Mouse (Mus musculus): ENCODE data around the gene Caskin1. TPM values are rescaled to one million over a fixed set of nuclear protein-coding genes. Genes with fewer than 3 reads are reported as not detected.

Gene Caskin1
- total RNA-seq, 2 experiments from 2014 or later, result not detected

DNA sequence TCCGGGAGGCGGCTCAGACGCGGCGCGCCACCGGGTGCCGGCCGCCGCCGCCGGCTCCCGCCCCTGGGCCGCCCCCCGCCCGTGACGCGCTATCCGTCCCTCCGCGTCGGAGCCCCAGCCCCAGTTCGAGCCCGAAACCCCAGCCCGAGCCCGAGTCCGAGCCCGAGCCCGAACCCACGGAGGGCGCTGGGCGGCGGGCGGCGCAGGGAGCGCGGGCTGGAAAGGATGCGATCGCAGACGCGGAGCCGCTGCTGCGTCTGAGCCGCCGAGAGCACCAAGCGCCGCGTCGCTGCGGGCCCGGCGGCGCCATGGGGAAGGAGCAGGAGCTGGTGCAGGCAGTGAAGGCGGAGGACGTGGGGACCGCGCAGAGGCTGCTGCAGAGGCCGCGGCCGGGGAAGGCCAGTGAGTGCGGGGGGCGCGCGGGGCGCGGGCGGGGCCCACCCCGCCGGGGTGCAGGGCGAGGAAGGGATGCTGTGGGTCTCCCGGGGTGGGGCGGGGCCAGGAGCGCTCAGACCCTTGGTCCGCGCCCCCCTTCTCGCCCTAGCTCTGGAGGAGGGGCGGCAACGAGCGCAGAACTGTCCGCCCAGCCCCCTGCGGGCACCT lies 362 bp downstream of the Caskin1 start:
- no peak for ATAC-seq (replicated peaks; ENCODE audit: low FRiP score, low TSS enrichment, poor library complexity, severe bottlenecking)

DNA sequence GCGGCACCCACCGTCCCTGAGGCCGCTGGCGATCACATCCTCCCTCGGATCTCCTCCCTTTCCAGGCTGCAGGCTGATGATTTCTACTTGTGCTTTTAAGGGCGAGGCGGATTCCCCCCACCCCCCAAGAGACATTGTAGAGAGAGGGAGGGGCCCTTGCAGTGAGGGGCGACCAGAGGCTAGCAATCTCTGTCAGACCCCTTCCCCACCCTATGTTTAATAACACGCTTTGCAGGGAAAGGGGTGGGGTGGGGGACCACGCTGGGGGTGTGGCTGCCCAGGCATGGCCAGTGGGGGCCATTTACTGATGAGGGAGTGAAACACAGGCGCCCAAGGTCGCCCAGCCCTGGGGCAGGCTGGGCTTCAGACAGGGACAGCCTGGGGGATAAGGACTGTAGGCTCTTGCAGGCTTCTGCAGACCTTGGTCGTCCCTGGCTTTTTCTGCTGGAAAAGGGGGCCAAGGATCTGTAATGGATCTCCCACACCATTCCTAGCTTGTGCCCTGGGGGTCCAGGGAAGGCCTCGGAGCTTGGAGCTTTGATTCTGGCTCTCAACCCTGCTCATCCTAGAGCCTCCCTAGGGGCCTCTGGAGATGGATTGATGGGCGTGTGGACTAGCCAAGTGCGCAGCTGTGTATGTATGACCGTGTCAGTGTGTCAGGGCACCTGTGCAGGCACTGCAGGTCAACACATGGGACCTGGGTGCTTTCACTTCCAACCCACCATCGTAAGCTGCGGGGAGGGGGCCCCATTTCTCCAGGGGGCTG lies 1.0 kb downstream of the Caskin1 start:
- ATAC-seq (replicated peaks; ENCODE audit: low FRiP score, low TSS enrichment, poor library complexity, severe bottlenecking), result no peak

DNA sequence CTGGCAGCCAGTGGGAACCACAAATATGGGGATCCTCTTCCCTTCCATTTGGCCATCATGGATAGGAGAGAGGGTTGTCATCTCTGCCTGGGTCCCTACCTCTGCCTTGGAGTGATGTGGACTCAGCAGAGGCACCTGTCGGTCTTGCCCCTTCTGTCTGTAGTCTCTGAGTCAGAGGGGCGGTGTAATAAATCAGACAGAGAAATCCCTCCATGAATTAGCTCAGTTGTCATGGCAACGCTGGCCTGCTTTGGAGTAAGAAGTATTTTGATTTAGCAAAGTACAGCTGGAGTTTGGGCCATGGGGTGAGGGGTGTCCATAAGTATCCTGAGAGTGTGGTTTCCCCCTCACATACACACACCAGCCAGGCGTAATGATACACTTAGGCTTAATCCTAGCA lies 2.0 kb downstream of the Caskin1 start:
- ATAC-seq (replicated peaks; ENCODE audit: low FRiP score, low TSS enrichment, poor library complexity, severe bottlenecking), result no peak

DNA sequence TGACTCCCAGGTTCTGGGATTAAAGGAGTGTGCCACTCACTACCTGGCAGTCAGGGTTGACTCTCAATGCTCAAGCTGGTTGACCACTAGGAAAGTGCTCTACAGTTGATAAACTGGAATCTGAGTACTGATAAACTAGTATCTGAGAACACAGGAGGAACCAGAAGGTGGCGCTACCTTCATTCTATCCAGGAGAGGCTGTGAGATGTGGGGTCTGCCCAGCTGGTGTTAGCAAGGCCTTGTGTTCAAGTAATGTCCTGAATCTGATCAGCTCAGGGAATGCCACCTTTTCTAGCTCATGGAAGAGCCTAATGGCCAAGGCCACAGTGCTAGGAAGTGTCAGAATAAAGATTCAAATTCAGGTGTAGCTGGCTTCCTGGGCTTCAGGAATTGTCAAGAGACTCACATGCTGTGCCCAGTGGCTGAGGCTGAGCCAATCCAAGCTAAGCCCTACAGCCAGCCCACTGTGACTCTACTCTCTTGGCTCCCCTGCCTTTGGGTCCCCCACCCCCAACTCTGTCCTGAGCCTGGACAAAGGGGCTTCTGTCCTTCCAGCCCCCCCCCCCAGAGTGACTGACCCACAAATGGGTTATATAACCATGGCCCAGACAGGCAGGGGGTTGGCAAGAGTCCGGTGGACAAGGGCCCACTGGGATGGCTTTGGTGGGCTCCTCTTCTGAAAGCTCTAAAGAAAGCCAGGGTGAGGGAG lies 6.4 kb downstream of the Caskin1 start:
- ATAC-seq (replicated peaks; ENCODE audit: low FRiP score, low TSS enrichment, poor library complexity, severe bottlenecking), result peak; percentile 62

DNA sequence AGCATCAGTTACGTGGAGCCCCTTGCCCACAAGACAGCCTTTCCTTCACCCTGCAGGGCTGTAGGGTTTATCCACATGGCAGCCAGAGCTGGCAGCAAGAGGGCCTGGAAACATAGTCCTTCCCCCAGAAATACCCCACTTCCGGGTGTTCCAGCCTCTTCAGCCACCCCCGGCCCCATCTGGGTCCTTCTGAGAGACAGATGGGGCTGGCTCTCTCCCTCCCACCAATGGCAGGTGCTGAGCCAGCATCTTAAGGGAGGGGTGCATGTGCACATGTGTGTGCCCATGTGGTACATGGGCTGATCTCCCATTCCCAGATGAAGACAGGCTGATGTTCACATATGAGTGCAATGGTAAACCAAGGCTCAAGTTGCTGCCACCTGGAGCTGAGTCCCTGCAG lies 7.0 kb downstream of the Caskin1 start:
- no peak for ATAC-seq (replicated peaks; ENCODE audit: low FRiP score, low TSS enrichment, poor library complexity, severe bottlenecking)

DNA sequence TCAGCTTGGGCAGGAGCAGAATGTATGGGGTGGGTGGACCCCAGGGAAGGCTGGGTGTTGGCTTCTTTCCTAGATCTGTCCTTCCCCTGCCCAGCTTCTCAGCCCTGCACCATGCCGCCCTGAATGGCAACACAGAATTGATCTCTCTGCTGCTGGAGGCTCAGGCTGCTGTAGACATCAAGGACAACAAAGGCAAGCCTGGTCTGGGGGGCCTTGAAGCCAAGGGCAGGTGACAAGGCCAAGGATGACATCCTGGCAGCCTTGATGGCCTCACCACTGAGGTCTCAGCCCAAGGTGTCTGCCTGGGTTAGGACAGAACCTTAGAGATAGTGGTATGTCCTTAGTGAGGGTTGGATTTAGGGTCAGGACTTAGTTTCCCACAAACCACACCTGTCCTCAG lies 7.6 kb downstream of the Caskin1 start:
- no peak for ATAC-seq (replicated peaks; ENCODE audit: low FRiP score, low TSS enrichment, poor library complexity, severe bottlenecking)

DNA sequence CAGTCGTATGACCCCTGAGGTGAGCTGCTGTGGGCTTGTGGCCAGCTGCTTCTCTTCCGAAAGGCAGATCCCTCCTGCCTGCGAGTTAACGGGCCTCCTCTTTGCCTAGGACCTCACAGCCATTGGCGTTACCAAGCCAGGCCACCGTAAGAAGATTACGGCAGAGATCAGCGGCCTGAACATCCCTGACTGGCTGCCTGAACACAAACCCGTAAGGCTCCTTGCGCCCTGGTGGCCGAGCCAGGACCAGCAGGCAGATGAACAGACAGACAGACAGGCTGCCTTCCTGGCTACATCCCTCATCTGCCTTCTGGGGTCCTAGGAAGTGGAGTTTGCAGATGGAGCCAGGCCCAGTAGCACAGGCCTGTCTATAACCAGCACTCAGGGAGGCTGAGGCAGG lies 13.8 kb downstream of the Caskin1 start:
- ATAC-seq (replicated peaks; ENCODE audit: low FRiP score, low TSS enrichment, poor library complexity, severe bottlenecking), result peak; percentile 45; the same call in 1 of the 2 replicates

DNA sequence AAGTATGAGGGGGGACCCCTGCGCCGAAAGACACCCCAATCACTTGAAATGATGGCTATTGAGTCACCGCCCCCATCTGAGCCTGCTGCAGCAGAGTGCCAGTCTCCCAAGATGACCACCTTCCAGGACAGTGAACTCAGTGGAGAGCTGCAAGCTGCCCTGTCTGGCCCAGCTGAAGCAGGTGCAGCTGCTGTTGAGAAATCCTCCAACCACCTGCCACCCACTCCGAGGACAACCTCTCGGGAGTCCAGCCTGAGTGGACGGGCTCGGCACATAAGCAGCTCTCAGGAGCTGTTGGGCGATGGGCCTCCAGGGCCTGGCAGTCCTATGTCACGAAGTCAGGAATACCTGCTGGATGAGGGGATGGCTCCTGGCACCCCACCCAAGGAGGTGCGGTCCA lies 15.7 kb downstream of the Caskin1 start:
- ATAC-seq (replicated peaks; ENCODE audit: low FRiP score, low TSS enrichment, poor library complexity, severe bottlenecking), result no peak

DNA sequence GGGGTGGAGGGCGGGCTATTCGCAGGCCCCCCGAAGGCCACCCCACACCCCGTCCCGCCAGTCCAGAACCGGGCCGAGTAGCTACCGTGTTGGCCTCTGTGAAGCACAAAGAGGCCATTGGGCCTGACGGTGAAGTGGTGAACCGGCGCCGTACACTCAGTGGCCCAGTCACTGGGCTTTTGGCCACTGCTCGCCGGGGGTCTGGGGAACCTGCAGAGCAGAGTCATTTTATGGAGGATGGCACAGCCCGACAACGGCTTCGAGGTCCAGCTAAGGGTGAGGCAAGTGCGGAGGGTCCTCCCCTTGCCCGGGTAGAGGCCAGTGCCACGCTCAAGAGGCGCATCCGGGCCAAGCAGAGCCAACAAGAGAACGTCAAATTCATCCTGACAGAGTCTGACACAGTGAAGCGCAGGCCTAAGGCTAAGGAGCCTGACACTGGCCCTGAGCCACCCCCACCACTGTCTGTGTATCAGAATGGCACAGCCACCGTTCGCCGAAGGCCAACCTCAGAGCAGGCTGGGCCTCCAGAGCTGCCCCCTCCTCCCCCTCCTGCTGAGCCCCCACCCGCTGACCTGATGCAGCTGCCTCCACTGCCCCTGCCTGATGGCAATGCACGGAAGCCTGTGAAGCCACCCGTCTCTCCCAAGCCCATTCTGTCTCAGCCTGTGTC lies 17.0 kb downstream of the Caskin1 start:
- no peak for ATAC-seq (replicated peaks; ENCODE audit: low FRiP score, low TSS enrichment, poor library complexity, severe bottlenecking)

DNA sequence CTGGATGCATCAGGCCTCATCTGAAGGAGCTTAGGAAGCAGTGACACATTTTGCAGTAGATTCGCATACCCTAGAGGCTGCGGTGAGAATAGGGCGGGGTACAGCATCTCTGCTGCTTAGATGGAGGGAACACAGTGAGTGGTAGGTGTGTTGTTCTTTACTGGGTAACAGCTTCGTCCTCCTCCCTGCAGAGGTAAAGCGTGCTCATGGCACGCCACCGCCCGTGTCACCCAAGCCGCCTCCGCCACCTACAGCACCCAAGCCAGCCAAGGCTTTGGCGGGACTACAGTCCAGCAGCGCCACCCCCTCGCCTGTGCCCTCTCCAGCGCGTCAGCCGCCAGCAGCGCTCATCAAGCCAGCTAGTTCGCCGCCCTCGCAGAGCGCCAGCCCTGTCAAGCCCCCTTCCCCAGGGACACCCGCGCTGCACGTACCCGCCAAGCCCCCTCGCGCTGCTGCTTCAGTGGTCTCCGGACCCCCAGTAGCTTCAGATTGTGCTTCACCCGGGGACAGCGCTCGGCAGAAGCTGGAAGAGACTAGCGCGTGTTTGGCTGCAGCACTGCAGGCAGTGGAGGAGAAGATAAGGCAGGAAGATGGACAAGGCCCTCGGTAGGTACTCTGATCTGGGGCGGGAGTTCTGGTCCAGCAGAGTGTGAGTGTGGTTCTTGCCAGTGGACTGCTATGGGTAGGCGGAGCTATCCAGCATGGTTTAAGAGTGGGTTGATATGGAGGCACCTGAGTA lies 18.1 kb downstream of the Caskin1 start:
- no peak for ATAC-seq (replicated peaks; ENCODE audit: low FRiP score, low TSS enrichment, poor library complexity, severe bottlenecking)

DNA sequence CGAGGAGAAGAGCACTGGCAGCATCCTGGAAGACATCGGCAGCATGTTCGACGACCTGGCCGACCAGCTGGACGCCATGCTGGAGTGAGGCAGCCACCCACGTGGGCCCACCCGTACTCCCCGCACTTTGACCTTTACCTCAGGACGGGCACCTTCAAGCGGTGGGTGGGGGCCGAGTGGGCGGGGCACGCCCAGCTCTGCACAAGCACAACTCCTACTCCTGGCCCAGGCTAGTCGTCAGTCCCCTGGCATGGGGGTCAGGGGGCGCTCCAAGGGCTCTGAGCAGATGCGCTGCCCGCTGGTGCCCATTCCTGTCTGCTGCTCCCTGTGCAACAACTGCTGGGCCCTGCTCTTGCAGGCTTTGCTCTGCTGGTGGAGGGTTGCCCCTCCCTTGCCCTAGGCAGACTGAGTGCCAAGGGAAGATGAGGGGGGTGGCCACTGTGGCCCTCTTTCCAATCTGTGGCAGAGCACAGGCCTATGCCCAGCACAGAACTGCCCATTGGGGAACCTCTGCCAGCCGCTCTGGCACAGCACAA lies 18.8 kb downstream of the Caskin1 start:
- no peak for ATAC-seq (replicated peaks; ENCODE audit: low FRiP score, low TSS enrichment, poor library complexity, severe bottlenecking)

DNA sequence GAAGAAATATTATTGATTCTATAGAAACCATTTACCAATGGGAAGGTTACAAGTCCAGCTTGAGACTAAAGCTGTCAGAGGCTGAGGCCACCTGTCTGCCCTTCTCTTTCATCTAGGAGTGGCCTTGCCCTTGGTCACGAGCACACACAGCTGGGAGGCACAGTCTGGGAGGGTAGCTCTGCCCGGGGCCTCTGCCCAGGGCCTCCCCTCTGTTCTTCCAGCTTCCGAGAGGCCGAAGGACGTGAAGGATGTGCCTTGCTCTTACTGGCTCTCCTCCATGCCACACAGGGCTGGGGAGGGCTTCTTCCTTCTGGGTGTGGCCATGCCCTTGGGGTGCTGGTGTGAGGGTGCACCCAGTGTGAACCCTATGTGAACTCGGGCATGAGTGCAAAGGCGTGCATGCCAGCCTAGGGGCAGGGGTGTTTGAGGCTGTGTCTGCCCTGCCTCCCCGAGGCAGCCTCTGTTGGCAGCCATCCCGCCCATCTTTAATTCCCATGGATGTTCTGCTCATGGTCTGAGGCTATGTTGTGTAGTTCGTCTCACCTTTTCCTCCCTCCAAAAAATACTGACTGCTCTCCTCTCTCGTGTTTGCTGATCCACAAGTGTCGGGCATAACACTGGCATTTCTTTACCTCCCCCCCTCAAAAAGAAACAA lies 19.5 kb downstream of the Caskin1 start:
- ATAC-seq (replicated peaks; ENCODE audit: low FRiP score, low TSS enrichment, poor library complexity, severe bottlenecking), result no peak

DNA sequence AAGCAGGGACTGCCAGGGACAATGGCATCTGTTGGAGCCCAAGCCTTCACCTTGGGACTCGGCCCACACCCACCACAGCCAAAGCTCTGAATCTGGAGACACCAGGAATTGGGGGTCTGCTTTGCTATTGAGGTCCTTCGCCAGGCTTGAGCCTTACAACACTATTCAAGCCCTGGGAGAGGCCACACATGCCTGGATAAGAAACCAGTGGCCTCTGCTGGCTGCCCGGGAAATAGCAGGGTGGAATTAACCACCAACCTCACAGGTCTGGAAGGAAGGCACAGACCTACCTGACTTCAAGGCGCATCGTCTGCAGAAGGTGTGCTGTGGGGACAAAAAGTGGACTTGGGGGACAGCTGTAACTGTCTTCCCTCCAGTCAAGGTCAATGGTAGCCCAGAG lies 25.2 kb downstream of the Caskin1 start:
- ATAC-seq (replicated peaks; ENCODE audit: low FRiP score, low TSS enrichment, poor library complexity, severe bottlenecking), result peak; percentile 58

DNA sequence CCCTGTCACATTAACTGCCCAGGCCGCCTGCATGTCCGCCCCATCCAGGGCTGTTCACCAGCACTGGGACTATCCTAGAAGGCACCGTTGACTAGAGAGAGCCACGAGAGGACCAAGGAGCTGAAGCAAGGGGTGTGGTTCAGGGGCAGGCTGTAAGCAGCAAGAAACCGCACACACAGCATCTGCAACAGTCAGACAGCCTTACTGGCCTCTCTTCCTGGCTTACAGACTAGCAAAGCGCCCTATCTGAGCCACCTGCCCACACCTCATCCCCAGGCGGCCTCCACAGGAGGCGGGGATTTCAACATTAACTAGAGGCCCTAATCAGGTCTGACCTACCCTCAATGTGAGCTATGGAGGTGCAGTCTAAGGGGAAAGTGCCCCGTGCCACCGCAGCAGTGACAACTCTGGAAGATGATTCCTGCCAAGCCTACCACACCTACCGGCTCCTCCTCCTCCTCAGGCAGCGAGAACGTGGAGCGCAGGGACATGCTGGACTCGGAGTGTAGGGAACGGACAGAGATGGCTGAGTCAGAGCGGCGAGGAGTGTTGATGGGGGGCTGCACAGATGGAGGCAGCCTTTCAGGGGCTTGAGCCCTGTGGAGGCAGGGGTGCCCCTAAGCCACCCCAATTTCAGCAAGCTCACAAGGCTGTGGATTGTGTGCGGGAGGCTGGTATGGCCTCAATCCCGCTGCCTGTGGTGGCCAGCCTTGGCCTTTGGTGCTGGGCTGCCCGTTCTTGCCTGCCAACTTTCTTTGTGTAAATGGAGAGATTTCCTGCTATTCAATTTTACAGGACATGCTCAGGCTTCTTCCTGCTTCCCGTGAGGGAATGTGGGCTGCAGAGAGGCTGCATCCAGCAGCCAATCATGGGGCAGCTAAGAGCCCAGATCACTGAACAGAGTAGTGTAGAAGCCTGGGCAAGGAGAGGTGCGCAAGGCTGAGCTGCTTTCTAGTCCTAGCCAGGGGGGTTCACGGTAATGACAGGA lies 26.2 kb downstream of the Caskin1 start:
- ATAC-seq (replicated peaks; ENCODE audit: low FRiP score, low TSS enrichment, poor library complexity, severe bottlenecking), result no peak

DNA sequence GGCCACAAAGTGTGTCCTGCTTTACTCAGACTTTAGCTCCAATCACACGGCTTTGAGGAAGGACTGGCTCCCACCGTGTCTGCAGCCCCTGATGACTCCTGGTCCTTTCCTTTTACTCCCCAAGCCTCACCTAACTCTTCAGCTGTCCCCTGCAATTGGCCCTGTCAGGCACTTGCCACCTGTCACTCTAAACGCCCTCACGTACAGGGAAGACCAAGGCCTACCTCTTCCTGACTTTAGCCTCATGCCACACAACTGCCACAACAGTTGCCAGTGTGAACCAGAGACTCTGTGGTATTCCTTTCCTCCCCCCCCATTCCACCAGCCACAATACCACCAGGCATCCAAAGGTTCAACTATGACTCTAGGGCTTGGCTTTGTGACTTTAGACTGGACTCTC lies 32.0 kb downstream of the Caskin1 start:
- no peak for ATAC-seq (replicated peaks; ENCODE audit: low FRiP score, low TSS enrichment, poor library complexity, severe bottlenecking)

DNA sequence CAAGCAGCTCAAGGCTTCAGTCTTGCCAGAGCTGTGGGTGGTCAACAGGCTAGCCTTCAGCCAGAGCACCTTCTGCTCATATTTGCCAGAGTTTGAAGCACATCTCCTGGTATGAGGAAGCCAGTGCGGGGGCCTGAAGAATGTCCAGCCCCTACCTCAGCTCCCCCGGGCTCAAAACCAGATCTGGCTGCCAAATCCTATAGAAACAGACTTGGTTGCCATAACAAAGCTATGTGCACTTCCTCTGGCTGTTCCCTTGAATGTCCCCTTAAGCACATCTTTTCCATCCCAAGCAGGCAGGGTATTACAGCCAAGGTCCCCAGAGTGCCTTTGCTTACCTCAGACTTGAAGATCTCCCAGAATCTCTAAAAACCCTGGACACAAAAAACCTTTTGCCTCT lies 36.3 kb downstream of the Caskin1 start:
- ATAC-seq (replicated peaks; ENCODE audit: low FRiP score, low TSS enrichment, poor library complexity, severe bottlenecking), result no peak

DNA sequence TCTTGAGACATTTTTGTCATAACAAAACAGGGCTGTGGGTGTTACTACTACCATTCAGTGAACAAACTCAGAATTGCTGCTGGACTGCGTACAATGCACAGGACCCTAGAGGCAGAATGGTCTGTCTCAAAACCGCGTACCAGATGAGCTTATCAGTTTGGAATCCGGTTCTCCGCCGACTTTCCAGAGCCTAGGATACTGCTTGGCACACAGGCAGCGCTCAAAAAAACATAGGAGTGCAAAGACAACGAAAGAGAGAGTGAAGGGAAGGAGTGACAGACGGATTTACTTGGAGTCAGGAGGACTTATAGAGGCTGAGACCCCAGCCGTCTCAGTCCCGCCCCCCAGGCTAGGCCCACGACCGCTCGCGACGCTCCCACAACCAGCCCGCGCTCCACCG lies 38.9 kb downstream of the Caskin1 start:
- no peak for ATAC-seq (replicated peaks; ENCODE audit: low FRiP score, low TSS enrichment, poor library complexity, severe bottlenecking)
